Mouse (Mus musculus) heart, embryonic 14.5 days (tissue): Measurements from ENCODE around the gene Asb4. TPM values are rescaled to one million over a fixed set of nuclear protein-coding genes. Genes with fewer than 3 reads are reported as not detected.

Experiments
- ATAC-seq: fragments of 200-750 bp; cut with Nextera tagmentation; 2 replicates; pipeline ENCODE4 v1.8.0; 2017; ENCODE audit warnings: low read depth, moderate TSS enrichment; ENCODE audit not compliant: insufficient number of reproducible peaks, insufficient read depth, low FRiP score
- H3K27ac ChIP-seq, 2 experiments: fragments of 200-500 bp in 1 of 2; fragments of 300-500 bp in 1 of 2; sonication (generic) in 1 of 2; replicated peaks in 1 of 2; 2 replicates each; pipeline ENCODE4 v1.5.1; 2012 to 2014; ENCODE audit warnings: low read depth in 2 of 2, low read length in 2 of 2, control low read depth in 1 of 2, mild to moderate bottlenecking in 1 of 2, mixed read lengths in 1 of 2; ENCODE audit not compliant: control insufficient read depth in 1 of 2, insufficient read depth in 1 of 2
- H3K27me3 ChIP-seq: fragments of 300-500 bp; sonication (generic); 2 replicates; pipeline ENCODE4 v1.6.1; 2014; ENCODE audit warnings: mild to moderate bottlenecking, low read length, control low read depth; ENCODE audit not compliant: control insufficient read depth, insufficient read depth
- H3K36me3 ChIP-seq: fragments of 300-500 bp; sonication (generic); 2 replicates; pipeline ENCODE4 v1.6.1; 2014; ENCODE audit warnings: mild to moderate bottlenecking, control low read depth, low read length, mixed read lengths; ENCODE audit not compliant: control insufficient read depth, insufficient read depth
- H3K4me1 ChIP-seq, 2 experiments: fragments of 200-500 bp in 1 of 2; fragments of 300-500 bp in 1 of 2; sonication (generic) in 1 of 2; 2 replicates each; pipeline ENCODE4 v1.6.1; 2012 to 2014; ENCODE audit warnings: low read length in 2 of 2, control low read depth in 1 of 2, mixed read lengths in 1 of 2; ENCODE audit not compliant: control insufficient read depth in 2 of 2, insufficient read depth in 2 of 2
- H3K4me2 ChIP-seq: fragments of 300-500 bp; sonication (generic); 2 replicates; pipeline ENCODE4 v1.6.1; 2014; ENCODE audit warnings: mild to moderate bottlenecking, low read length
- H3K4me3 ChIP-seq, 2 experiments: fragments of 200-500 bp in 1 of 2; fragments of 300-500 bp in 1 of 2; sonication (generic) in 1 of 2; 2 replicates each; pipeline ENCODE4 v1.5.1; 2012 to 2014; ENCODE audit warnings: low read length in 2 of 2, mild to moderate bottlenecking in 2 of 2, control low read depth in 1 of 2, low read depth in 1 of 2, moderate library complexity in 1 of 2; ENCODE audit not compliant: control insufficient read depth in 1 of 2, insufficient read depth in 1 of 2
- H3K9ac ChIP-seq: fragments of 300-500 bp; sonication (generic); 2 replicates; pipeline ENCODE4 v1.6.1; 2014; ENCODE audit warnings: mild to moderate bottlenecking, low read length
- H3K9me3 ChIP-seq: fragments of 300-500 bp; sonication (generic); 2 replicates; pipeline ENCODE4 v1.6.1; 2016; ENCODE audit warnings: low read length, control low read depth; ENCODE audit not compliant: control insufficient read depth
- WGBS: fragments of 180-500 bp; shearing (Covaris S2); extraction: QIAGEN DNeasy Blood & Tissue Kit; methylation state at CpG from one replicate; pipeline ENCODE4 v1.1.7; 2014; 5-methylcytosine and 5-hydroxymethylcytosine counted together
- polyA plus RNA-seq: library from polyadenylated mRNA; unstranded; fragments of >200 nt; fragmentation: Nextera tagmentation; extraction: Ambion mirVana; gene quantifications from 2 replicates; pipeline ENCODE4 v1.2.1, GENCODE M21; 2014

Asb4 gene
- polyA plus RNA-seq, 1 experiment from 2014 or later, result 36.8 TPM

DNA sequence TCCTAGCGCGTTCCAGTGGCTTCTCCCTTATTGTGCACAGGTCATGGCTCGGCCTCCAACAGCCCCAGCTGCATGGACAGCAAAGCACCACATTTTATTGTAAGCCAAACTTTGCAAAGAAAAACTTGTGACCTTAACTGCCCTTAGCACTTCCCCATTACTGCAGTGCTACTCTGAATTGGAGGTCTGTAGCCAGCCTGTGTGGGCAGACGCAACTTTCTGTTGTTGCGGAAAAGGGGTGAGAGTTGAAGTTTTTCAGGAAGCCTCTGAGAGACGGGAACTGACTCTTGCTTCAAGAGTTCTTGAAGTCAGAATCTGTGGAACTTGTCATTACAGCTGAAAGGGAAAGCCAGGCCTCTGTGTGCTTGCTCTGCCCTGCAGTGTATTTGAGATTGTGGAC is 21.2 kb upstream of the Asb4 start:
- ATAC-seq, result no peak
- H3K9ac ChIP-seq, result no peak overlapping the region
- H3K9me3 ChIP-seq, result no peaks in the 10 kb centered on the region
- no peaks in the 10 kb centered on the region for H3K4me1 ChIP-seq
- H3K4me3 ChIP-seq, result no peak overlapping the region
- H3K27ac ChIP-seq, result no peak overlapping the region
- no peak overlapping the region for H3K4me2 ChIP-seq
- H3K27me3 ChIP-seq, result no peaks in the 10 kb centered on the region
- 75% methylated on average over 6 of the region's 6 CpGs for WGBS
- H3K36me3 ChIP-seq, result no peaks in the 10 kb centered on the region

DNA sequence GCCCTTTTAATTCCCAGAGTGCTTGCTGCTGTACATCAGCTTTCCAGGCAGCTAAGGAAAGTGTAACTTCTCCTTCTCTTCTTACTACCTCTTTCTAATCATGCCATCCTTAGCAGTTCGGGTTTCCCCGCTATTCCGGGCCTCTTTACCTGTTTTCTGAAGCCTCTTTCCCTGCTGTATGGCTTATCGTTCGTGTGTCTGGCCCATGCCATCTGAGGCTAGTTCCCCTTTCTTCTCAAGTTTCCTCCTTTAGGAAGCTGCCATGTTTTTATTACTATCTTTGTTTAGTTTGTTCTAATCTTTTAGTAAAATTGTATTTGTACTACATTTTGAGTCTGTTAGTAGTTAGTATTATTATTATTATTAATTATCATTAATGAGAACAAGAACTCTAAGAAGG is 17.3 kb upstream of the Asb4 start:
- no peak overlapping the region for H3K9ac ChIP-seq
- WGBS, result 83% methylated on average over 5 of the region's 5 CpGs

DNA sequence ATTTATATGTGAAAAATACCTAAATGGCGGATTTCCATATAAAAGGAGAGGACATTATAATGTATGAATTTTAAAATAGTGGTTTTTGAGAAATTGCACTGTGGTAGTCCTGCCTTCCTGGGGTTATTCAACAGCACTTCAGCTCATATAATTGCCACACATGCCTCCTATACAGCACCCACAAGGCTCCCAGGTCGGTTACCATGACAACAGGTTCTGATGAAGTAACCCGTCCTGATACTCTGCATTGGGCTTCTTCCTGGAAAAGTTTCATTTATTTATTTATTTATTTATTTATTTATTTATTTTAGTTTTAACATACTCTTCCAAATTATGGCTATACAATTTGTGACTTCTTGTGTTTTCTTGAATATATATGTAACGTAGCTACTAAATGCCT is 6.3 kb upstream of the Asb4 start:
- no peak overlapping the region for H3K27ac ChIP-seq
- WGBS, result 89% methylated on average over 4 of the region's 4 CpGs
- H3K9me3 ChIP-seq, result no peaks in the 10 kb centered on the region
- no peak for ATAC-seq
- H3K36me3 ChIP-seq, result no peaks in the 10 kb centered on the region
- H3K9ac ChIP-seq, result no peak overlapping the region
- no peak overlapping the region for H3K4me3 ChIP-seq
- no peaks in the 10 kb centered on the region for H3K27me3 ChIP-seq
- peaks cover 0 to 7% of the 10 kb centered on the region in 2 experiments; a peak in 3 of 4 replicates for H3K4me1 ChIP-seq
- H3K4me2 ChIP-seq, result no peak overlapping the region

More for the DNA sequence above, 17.3 kb upstream of the Asb4 start:
- Histone ChIP-seq H3K9me3 (no peaks in the 10 kb centered on the region), H3K27me3 (no peaks in the 10 kb centered on the region), H3K4me2 (no peak overlapping the region), H3K27ac (no peak overlapping the region), H3K4me3 (no peak overlapping the region), H3K4me1 (no peaks in the 10 kb centered on the region), H3K36me3 (no peaks in the 10 kb centered on the region)
- ATAC-seq, result no peak

DNA sequence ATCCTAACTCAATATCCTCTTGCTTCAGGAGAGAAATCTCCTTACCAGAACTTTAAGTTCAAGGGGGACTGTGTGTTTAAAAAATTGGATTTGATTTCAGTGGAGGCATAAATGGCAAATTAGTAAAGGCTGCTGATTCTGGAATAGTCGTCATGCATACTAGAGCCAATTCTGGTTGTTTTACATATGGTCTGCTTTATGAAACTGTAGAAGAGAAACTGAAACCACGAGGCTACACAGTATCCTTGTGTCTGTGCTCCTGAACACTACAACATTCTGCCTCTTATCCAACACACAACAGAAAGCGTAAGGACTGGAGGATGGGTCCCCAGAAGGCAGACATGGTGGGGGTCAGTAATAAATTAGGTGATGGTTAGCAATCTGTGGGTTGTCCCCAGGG is 4.1 kb upstream of the Asb4 start:
- no peak for ATAC-seq

DNA sequence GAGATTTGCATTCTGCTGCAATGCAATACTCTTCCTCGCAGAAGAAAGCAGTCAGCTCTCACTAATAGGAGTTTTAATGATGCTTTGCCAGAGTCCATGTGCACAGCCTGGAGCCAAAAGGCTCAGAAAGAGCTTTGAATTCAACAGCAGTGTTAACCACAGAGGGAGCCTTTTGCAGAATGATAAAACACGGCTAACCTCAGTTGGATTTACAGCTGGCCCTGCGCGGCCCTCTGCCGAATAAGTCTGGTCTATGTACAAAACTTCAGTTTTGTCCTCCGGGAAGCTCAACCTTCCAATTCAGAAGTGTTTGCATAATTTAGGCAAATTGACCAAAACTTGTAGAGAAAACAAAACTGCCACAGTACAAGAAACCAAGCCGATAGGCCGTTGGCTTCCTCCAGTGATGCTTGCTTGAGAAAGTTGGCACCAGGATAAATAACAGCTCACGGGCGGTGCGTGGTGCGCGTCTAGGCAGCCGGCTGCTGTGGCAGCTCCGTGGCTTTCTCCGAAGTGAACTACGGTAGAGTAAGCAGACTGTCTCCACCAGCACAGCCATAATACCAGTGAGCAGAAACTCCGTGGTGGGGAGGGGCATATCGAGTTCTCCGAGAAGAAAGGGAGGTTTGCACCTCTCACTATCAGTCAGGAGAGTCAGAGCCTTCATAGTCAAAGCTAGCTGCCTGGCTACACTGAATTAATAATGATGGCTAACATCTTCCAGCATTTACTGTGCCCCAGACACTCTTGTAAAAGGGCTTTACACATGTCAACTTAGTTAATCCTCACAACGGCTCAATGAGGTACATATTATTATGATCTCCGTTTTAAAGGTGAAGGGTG is 3.2 kb upstream of the Asb4 start:
- Histone ChIP-seq H3K9me3 (no peaks in the 10 kb centered on the region), H3K36me3 (no peaks in the 10 kb centered on the region), H3K9ac (peak overlapping the region; percentile 40; the same call in 1 of the 2 replicates), H3K4me1 (peaks cover 4 to 9% of the 10 kb centered on the region in 2 experiments), H3K4me3 (peak overlapping the region; percentile 13 to 18; a peak in 2 of 4 replicates), H3K4me2 (peak overlapping the region; percentile 58), H3K27ac (no peak overlapping the region), H3K27me3 (no peaks in the 10 kb centered on the region)
- 36% methylated on average over 22 of the region's 22 CpGs for WGBS
- ATAC-seq, result no peak

More for the DNA sequence above, 4.1 kb upstream of the Asb4 start:
- H3K4me1 ChIP-seq, result peaks cover 4 to 9% of the 10 kb centered on the region in 2 experiments
- no peaks in the 10 kb centered on the region for H3K9me3 ChIP-seq
- H3K27ac ChIP-seq, result no peak overlapping the region
- no peaks in the 10 kb centered on the region for H3K36me3 ChIP-seq
- H3K4me2 ChIP-seq, result no peak overlapping the region
- H3K9ac ChIP-seq, result no peak overlapping the region
- no peaks in the 10 kb centered on the region for H3K27me3 ChIP-seq
- H3K4me3 ChIP-seq, result no peak overlapping the region
- WGBS, result 86% methylated on average over 3 of the region's 3 CpGs

DNA sequence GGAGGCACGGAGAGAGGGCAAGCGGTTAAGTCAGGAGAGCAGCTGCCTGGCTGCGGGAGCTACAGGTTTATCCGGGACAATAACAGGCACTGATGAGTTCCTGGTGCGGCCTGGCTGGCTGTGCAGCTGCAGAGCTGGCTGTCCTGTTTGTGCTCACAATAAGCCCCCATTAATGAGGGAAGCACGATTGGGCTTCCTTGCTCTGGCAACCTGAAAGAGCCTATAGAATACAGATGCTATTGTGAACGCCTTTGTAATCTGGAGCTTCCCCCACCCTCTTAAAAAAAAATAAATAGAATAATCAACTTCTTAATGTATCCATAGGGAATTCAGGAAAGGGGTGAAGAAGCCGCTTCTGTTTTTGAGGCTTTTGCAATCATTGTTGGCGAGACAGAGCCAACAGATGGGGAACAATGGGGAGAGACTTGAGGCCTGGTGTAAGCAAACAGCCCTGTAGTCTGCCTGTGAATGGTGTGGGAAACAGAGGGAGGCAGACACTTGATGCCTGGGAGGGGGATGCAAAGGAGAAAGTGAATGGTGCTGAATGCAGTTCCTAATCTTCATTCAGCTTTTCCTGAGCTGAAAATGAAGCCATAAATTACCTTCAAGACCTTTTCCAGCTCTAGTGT is 2.4 kb upstream of the Asb4 start:
- H3K36me3 ChIP-seq, result no peaks in the 10 kb centered on the region
- H3K4me2 ChIP-seq, result peak overlapping the region; percentile 58
- H3K27ac ChIP-seq, result no peak overlapping the region
- H3K9me3 ChIP-seq, result no peaks in the 10 kb centered on the region
- no peak overlapping the region for H3K4me3 ChIP-seq
- no peaks in the 10 kb centered on the region for H3K27me3 ChIP-seq
- H3K9ac ChIP-seq, result no peak overlapping the region
- H3K4me1 ChIP-seq, result peaks cover 4 to 11% of the 10 kb centered on the region in 2 experiments
- WGBS, result 32% methylated on average over 9 of the region's 9 CpGs
- ATAC-seq, result no peak

DNA sequence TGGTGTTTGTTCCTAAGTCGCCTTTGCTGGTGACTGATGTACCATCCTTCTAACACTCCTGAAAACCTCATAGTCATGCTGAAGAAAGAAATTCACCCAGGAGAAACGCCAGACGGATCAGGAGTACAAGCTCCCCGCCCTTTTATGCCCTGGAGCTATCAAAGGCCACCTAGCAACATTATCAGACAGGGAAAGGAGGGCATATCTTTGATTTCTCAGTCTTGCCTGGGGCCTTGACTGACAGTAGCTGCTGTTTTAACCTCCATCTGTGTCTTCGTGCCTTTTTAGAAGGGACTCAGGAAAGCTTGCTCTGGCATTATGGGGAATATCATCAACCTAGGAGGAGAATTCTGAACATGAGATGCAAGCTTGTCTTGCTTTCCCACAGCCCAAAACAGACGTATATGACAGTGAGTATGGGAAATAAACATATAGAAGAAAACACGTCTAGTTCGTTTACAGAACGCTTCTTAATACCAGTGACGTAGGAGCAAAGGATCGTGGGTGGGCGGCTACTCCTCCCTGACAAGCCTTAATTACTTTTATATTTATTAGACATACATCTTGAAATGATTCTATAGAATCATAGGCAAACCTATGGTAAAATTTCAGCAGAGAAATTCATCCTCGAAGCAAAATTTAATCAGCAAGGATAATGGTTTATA is 1.1 kb upstream of the Asb4 start:
- no peak for ATAC-seq
- no peak overlapping the region for H3K9ac ChIP-seq
- H3K27me3 ChIP-seq, result no peaks in the 10 kb centered on the region
- H3K4me3 ChIP-seq, result no peak overlapping the region
- peaks cover 4 to 11% of the 10 kb centered on the region in 2 experiments for H3K4me1 ChIP-seq
- no peaks in the 10 kb centered on the region for H3K9me3 ChIP-seq
- 46% methylated on average over 13 of the region's 13 CpGs for WGBS
- no peaks in the 10 kb centered on the region for H3K36me3 ChIP-seq
- H3K27ac ChIP-seq, result no peak overlapping the region
- H3K4me2 ChIP-seq, result no peak overlapping the region
